Mouse (Mus musculus) lung, adult 18-20 months (tissue): Measurements from ENCODE around the gene Pgp.

Source experiments
- DNase-seq, 2 experiments: peaks; one replicate each; pipeline ENCODE4 v3.0.0; 2022; ENCODE audit warnings: mixed read lengths in 2 of 2

Pgp gene

GRCm38 (mm10) chr17:24461580-24461979 is 8.6 kb upstream of the Pgp start:
- DNase-seq: no peak

GRCm38 (mm10) chr17:24462932-24463331 is 7.3 kb upstream of the Pgp start:
- no peak for DNase-seq

- DNase-seq: no peak
Observed at GRCm38 (mm10) chr17:24463374-24464133, 6.6 kb upstream of the Pgp start.

GRCm38 (mm10) chr17:24468636-24469246 is 1.5 kb upstream of the Pgp start:
- DNase-seq: no peak

GRCm38 (mm10) chr17:24469336-24469909 is 769 bp upstream of the Pgp start:
- DNase-seq: no peak

GRCm38 (mm10) chr17:24470701-24471527 is 722 bp downstream of the Pgp start:
- peak in 1 of 2 experiments; percentile 29 for DNase-seq

- peak; percentile 69 to 79 for DNase-seq
Observed at GRCm38 (mm10) chr17:24472512-24472911, 2.3 kb downstream of the Pgp start.

- no peak for DNase-seq
Observed at GRCm38 (mm10) chr17:24473612-24474275, 3.6 kb downstream of the Pgp start, which contains the start of gene Bricd5. TSS of gene Bricd5 (plus strand) at chr17:24473884.

- no peak for DNase-seq
Observed at GRCm38 (mm10) chr17:24474557-24474956, 4.4 kb downstream of the Pgp start.

GRCm38 (mm10) chr17:24475586-24475985 is 5.4 kb downstream of the Pgp start:
- no peak for DNase-seq

- DNase-seq: no peak
Observed at GRCm38 (mm10) chr17:24476022-24476776, 6.0 kb downstream of the Pgp start.

- no peak for DNase-seq
Observed at GRCm38 (mm10) chr17:24477053-24477984, 7.1 kb downstream of the Pgp start.

- DNase-seq: no peak
Observed at GRCm38 (mm10) chr17:24477985-24478600, 7.9 kb downstream of the Pgp start.

GRCm38 (mm10) chr17:24478663-24479380 is 8.6 kb downstream of the Pgp start, which contains the start of gene Mlst8:
TSS of gene Mlst8 (minus strand) at chr17:24479078.
- peak; percentile 95 to 97 for DNase-seq

- DNase-seq: no peak
Observed at GRCm38 (mm10) chr17:24479431-24479830, 9.2 kb downstream of the Pgp start.

- DNase-seq: no peak
Observed at GRCm38 (mm10) chr17:24480201-24480826, 10.1 kb downstream of the Pgp start.

- DNase-seq: no peak
Observed at GRCm38 (mm10) chr17:24481027-24481815, 11.0 kb downstream of the Pgp start.

- no peak for DNase-seq
Observed at GRCm38 (mm10) chr17:24483495-24483894, 13.3 kb downstream of the Pgp start.
